Mouse (Mus musculus): ENCODE results near the gene Hif1an. TPM values are rescaled to one million over a fixed set of nuclear protein-coding genes. Genes with fewer than 3 reads are reported as not detected.

Gene Hif1an
- polyA plus RNA-seq, 1 experiment from 2014 or later, result 26.3 TPM

Other genes starting within 250 kb of the Hif1an start
- gene Scd4, start 229.8 kb upstream of the Hif1an start, polyA plus RNA-seq (2015; fragmentation: Nextera tagmentation; extraction: Ambion mirVana), result 0.16 and 0.39 TPM in 2 replicates
- gene Scd1, start 155.0 kb upstream of the Hif1an start, polyA plus RNA-seq (2015; fragmentation: Nextera tagmentation; extraction: Ambion mirVana), result 6.2 and 8.0 TPM in 2 replicates
- gene Wnt8b, start 69.4 kb upstream of the Hif1an start, polyA plus RNA-seq (2015; fragmentation: Nextera tagmentation; extraction: Ambion mirVana), result not detected in 2 replicates
- 0.41 and 0.56 TPM in 2 replicates for gene Sec31b, start 17.0 kb upstream of the Hif1an start, polyA plus RNA-seq (2015; fragmentation: Nextera tagmentation; extraction: Ambion mirVana)
- gene Gm20538, start 10.0 kb upstream of the Hif1an start, polyA plus RNA-seq (2015; fragmentation: Nextera tagmentation; extraction: Ambion mirVana), result 1.3 TPM in 2 replicates
- 434 and 496 TPM in 2 replicates for gene Ndufb8, start 7.4 kb upstream of the Hif1an start, polyA plus RNA-seq (2015; fragmentation: Nextera tagmentation; extraction: Ambion mirVana)
- gene Pax2, start 193.2 kb downstream of the Hif1an start, polyA plus RNA-seq (2015; fragmentation: Nextera tagmentation; extraction: Ambion mirVana), result 0.08 TPM in 1 of 2 replicates, not detected in the other